Mouse (Mus musculus): ENCODE results near the gene Eea1.
"Not testable (repeated sequence)": the region's sequence is repeated elsewhere in the genome, so short reads cannot be mapped to it uniquely, and the experiment has no call there.

The Eea1 gene

GRCm38 (mm10) chr10:96048550-96048949, 108.1 kb downstream of the Eea1 start:
- no peak for DNase-seq (ENCODE audit: low read depth, low spot score)

- peak; percentile 61 for DNase-seq (ENCODE audit: low read depth, low spot score)
Observed at GRCm38 (mm10) chr10:96067347-96067746, 126.9 kb downstream of the Eea1 start.

GRCm38 (mm10) chr10:96074386-96074785, 133.9 kb downstream of the Eea1 start:
- DNase-seq (ENCODE audit: low read depth, low spot score), result no peak

GRCm38 (mm10) chr10:96075403-96075802, 135.0 kb downstream of the Eea1 start:
- no peak for DNase-seq (ENCODE audit: low read depth, low spot score)

GRCm38 (mm10) chr10:96075880-96076279, 135.4 kb downstream of the Eea1 start:
- peak; percentile 54 for DNase-seq (ENCODE audit: low read depth, low spot score)

GRCm38 (mm10) chr10:96076461-96076860, 136.0 kb downstream of the Eea1 start:
- DNase-seq (ENCODE audit: low read depth, low spot score), result no peak

- not testable (repeated sequence) for DNase-seq (ENCODE audit: low read depth, low spot score)
Observed at GRCm38 (mm10) chr10:96077480-96078066, 137.1 kb downstream of the Eea1 start.

- DNase-seq (ENCODE audit: low read depth, low spot score), result no peak
Observed at GRCm38 (mm10) chr10:96079823-96080222, 139.4 kb downstream of the Eea1 start.

GRCm38 (mm10) chr10:96080440-96081381, 140.3 kb downstream of the Eea1 start:
- peak; percentile 33 for DNase-seq (ENCODE audit: low read depth, low spot score)

GRCm38 (mm10) chr10:96082203-96082602, 141.8 kb downstream of the Eea1 start:
- DNase-seq (ENCODE audit: low read depth, low spot score), result no peak

GRCm38 (mm10) chr10:96089744-96090143, 149.3 kb downstream of the Eea1 start:
- no peak for DNase-seq (ENCODE audit: low read depth, low spot score)

- peak; percentile 58 for DNase-seq (ENCODE audit: low read depth, low spot score)
Observed at GRCm38 (mm10) chr10:96090388-96090787, 149.9 kb downstream of the Eea1 start.

GRCm38 (mm10) chr10:96093890-96094531, 153.6 kb downstream of the Eea1 start:
- DNase-seq (ENCODE audit: low read depth, low spot score), result no peak

GRCm38 (mm10) chr10:96094559-96094958, 154.1 kb downstream of the Eea1 start:
- no peak for DNase-seq (ENCODE audit: low read depth, low spot score)
